Mouse (Mus musculus) lung, embryonic 14.5 days (tissue): ENCODE measurements at regions not wholly inside any gene's neighbourhood (a gene's known extent, or its start where the extent isn't known, plus 50 kb on each side); places are given as distances from the start of the nearest gene placed in this dataset.
"Not testable (repeated sequence)": the region's sequence is repeated elsewhere in the genome, so short reads cannot be mapped to it uniquely, and the experiment has no call there.

Source experiments
- ATAC-seq: fragments of 200-750 bp; cut with Nextera tagmentation; 2 replicates; pipeline ENCODE4 v1.8.0; 2017; ENCODE audit warnings: mild to moderate bottlenecking, moderate TSS enrichment, moderate library complexity; ENCODE audit not compliant: insufficient read depth
- DNase-seq: peaks from one replicate; pipeline ENCODE4 v3.0.0-alpha.2; 2015
- H3K27ac ChIP-seq: fragments of 300-500 bp; sonication (generic); 2 replicates; pipeline ENCODE4 v1.5.1; 2014; ENCODE audit warnings: low read depth, mild to moderate bottlenecking, moderate library complexity
- H3K27me3 ChIP-seq: fragments of 300-500 bp; sonication (generic); 2 replicates; pipeline ENCODE4 v1.6.1; 2014; ENCODE audit warnings: low read length, control low read depth; ENCODE audit not compliant: insufficient read depth
- H3K36me3 ChIP-seq: fragments of 300-500 bp; sonication (generic); 2 replicates; pipeline ENCODE4 v1.6.1; 2014; ENCODE audit warnings: control low read depth; ENCODE audit not compliant: insufficient read depth
- H3K4me1 ChIP-seq: fragments of 300-500 bp; sonication (generic); 2 replicates; pipeline ENCODE4 v1.6.1; 2014; ENCODE audit warnings: antibody characterized with exemption, control low read depth; ENCODE audit not compliant: insufficient read depth
- H3K4me2 ChIP-seq: fragments of 300-500 bp; sonication (generic); 2 replicates; pipeline ENCODE4 v1.6.1; 2014; ENCODE audit warnings: mild to moderate bottlenecking
- H3K4me3 ChIP-seq: fragments of 300-500 bp; sonication (generic); 2 replicates; pipeline ENCODE4 v1.5.1; 2014; ENCODE audit warnings: low read depth, low read length
- H3K9ac ChIP-seq: fragments of 300-500 bp; sonication (generic); 2 replicates; pipeline ENCODE4 v1.6.1; 2014
- H3K9me3 ChIP-seq: fragments of 300-500 bp; sonication (generic); 2 replicates; pipeline ENCODE4 v1.6.1; 2016; ENCODE audit warnings: low read depth, low read length, control low read depth
- CTCF ChIP-seq: IDR thresholded peaks from 2 replicates; pipeline ENCODE4 v1.5.1; 2016; ENCODE audit warnings: antibody characterized with exemption, low read depth
- WGBS: fragments of 180-500 bp; shearing (Covaris S2); extraction: QIAGEN DNeasy Blood & Tissue Kit; methylation state at CpG from one replicate; pipeline ENCODE4 v1.1.7; 2014; 5-methylcytosine and 5-hydroxymethylcytosine counted together

- Histone ChIP-seq H3K9ac (no peak overlapping the region), H3K27ac (no peak overlapping the region), H3K4me2 (no peak overlapping the region), H3K36me3 (no peaks in the 10 kb centered on the region), H3K4me1 (peaks cover 6% of the 10 kb centered on the region), H3K9me3 (no peaks in the 10 kb centered on the region), H3K4me3 (no peak overlapping the region), H3K27me3 (no peaks in the 10 kb centered on the region)
- no peak for TF ChIP-seq CTCF
- ATAC-seq (peak; percentile 76), DNase-seq (peak; percentile 41)
- WGBS, result 19% methylated on average over 7 of the region's 7 CpGs
These were observed 590.2 kb upstream of the Sox11 start for GRCm38 (mm10) chr12:27932382-27933140.

DNA sequence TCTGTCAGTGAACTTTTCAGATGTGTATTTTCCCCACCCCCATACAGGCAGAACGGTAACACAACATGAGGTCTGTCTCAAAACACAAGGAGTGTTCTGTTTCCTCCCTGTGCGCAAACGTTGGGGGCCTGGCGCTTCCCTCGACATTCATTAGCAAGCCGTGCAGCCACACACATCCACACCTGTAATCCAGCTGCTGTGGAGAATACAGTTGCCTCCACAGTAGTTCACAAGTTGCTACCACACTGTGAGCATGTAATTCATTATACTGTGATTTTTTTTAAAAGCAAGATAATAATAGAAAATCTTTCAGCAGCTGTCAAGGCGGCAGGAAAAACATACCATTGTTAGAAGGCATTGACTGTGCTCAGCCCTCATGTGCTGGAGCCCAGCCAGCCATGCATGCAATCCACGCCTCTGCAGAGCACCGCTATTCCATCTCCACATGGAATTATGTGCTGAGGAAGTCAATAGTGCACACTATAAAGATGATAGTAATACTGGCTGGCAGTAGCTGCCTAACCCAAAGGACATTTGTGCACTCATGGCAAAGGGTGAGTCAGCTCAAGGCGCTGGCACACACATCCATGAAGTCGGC, 586.1 kb upstream of the Sox11 start:
- Histone ChIP-seq H3K36me3 (no peaks in the 10 kb centered on the region), H3K9me3 (no peaks in the 10 kb centered on the region), H3K4me1 (peaks cover 6% of the 10 kb centered on the region), H3K27ac (no peak overlapping the region), H3K9ac (no peak overlapping the region), H3K4me3 (no peak overlapping the region), H3K27me3 (no peaks in the 10 kb centered on the region), H3K4me2 (no peak overlapping the region)
- peak; percentile 59 for DNase-seq
- peak; percentile 49; the same call in 1 of the 2 replicates for ATAC-seq
- WGBS, result 43% methylated on average over 11 of the region's 11 CpGs
- no peak for TF ChIP-seq CTCF

- no peaks in the 10 kb centered on the region for H3K4me1 ChIP-seq
- no peak overlapping the region for H3K27ac ChIP-seq
- H3K4me2 ChIP-seq, result no peak overlapping the region
- no peak for ATAC-seq
- no peaks in the 10 kb centered on the region for H3K36me3 ChIP-seq
- 87% methylated on average over 6 of the region's 6 CpGs for WGBS
- no peak overlapping the region for H3K4me3 ChIP-seq
- no peak for DNase-seq
- TF ChIP-seq CTCF, result no peak
- no peak overlapping the region for H3K9ac ChIP-seq
- no peaks in the 10 kb centered on the region for H3K9me3 ChIP-seq
- no peaks in the 10 kb centered on the region for H3K27me3 ChIP-seq
These were observed 584.4 kb upstream of the Sox11 start for GRCm38 (mm10) chr12:27926730-27927129.

GRCm38 (mm10) chr12:27920607-27921006, 578.2 kb upstream of the Sox11 start:
- DNase-seq (no peak), ATAC-seq (no peak)
- H3K27ac ChIP-seq, result no peak overlapping the region
- no peaks in the 10 kb centered on the region for H3K9me3 ChIP-seq
- no peaks in the 10 kb centered on the region for H3K27me3 ChIP-seq
- no peak for TF ChIP-seq CTCF
- H3K4me2 ChIP-seq, result no peak overlapping the region
- WGBS, result 68% methylated on average over 1 of the region's 1 CpGs
- no peaks in the 10 kb centered on the region for H3K36me3 ChIP-seq
- H3K4me1 ChIP-seq, result 0 out of 2 replicates have a peak, but pooled peaks cover 4% of the 10 kb centered on the region
- no peak overlapping the region for H3K4me3 ChIP-seq
- no peak overlapping the region for H3K9ac ChIP-seq

DNA sequence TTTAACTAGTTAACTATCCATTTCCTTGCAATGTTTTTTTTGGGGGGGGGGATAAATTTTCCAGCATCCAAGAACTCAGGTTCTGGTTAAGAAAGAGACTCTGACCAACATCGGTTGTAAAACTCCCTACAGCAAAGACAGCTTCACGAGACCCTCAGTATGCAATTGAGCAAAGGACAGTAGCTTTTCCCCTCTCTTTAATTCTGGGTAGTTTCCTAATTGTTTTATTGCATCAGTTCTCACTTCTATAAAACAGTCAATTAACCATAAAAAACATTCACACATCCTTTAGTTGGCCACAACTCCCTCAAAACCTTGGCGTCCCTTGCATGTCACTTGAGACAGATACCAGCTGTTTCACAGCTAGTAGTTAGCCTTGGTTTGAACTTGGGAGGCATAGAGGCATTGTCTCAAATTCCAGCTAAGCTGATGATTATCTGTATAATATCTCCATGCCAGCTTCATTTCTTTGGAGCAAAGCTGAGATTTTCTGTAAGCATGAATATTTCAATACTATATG, 574.1 kb upstream of the Sox11 start:
- Histone ChIP-seq H3K36me3 (no peaks in the 10 kb centered on the region), H3K4me2 (no peak overlapping the region), H3K27ac (no peak overlapping the region), H3K27me3 (no peaks in the 10 kb centered on the region), H3K4me3 (no peak overlapping the region), H3K9ac (no peak overlapping the region), H3K4me1 (0 out of 2 replicates have a peak, but pooled peaks cover 4% of the 10 kb centered on the region), H3K9me3 (no peaks in the 10 kb centered on the region)
- 49% methylated on average over 3 of the region's 3 CpGs for whole genome bisulfite sequencing
- TF ChIP-seq CTCF, result no peak
- peak; percentile 83 for DNase-seq
- ATAC-seq, result no peak

GRCm38 (mm10) chr12:27909417-27910100, 567.2 kb upstream of the Sox11 start:
- Histone ChIP-seq H3K27ac (no peak overlapping the region), H3K9me3 (no peaks in the 10 kb centered on the region), H3K36me3 (no peaks in the 10 kb centered on the region), H3K4me3 (no peak overlapping the region), H3K4me1 (no peaks in the 10 kb centered on the region), H3K9ac (no peak overlapping the region), H3K4me2 (no peak overlapping the region), H3K27me3 (no peaks in the 10 kb centered on the region)
- TF ChIP-seq CTCF, result no peak
- 84% methylated on average over 5 of the region's 5 CpGs for WGBS
- ATAC-seq, result no peak
- DNase-seq, result no peak

DNA sequence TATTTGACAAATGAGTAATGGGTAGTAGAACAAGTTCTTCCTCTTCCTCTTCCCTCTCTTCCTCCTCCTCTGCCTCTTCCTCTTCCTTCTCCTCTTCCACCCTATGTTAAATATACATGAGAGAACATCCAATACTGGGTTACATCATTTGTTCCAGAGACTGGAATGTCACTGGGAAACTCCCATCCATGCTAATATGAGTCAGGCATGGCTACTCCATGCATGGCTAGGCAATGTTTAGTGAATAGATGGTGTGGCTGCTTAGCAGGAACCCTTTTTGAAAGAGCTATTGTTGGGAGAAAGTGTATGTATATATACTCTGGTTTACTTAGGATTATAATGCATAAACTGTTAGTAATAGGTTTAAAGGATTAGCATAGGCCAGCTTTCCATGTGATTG, 554.3 kb upstream of the Sox11 start:
- ATAC-seq, H3K27ac ChIP-seq, H3K4me1 ChIP-seq, H3K27me3 ChIP-seq, H3K9me3 ChIP-seq, H3K4me3 ChIP-seq, DNase-seq, H3K36me3 ChIP-seq, H3K4me2 ChIP-seq, H3K9ac ChIP-seq: not testable (repeated sequence)
